Mouse (Mus musculus): ENCODE results near the gene Lgr4.
"Not testable (repeated sequence)": the region's sequence is repeated elsewhere in the genome, so short reads cannot be mapped to it uniquely, and the experiment has no call there.

The Lgr4 gene

GRCm38 (mm10) chr2:109917496-109918413 is at the start of gene Lgr4:
Lgr4 (plus strand) TSS chr2:109917647.
- DNase-seq (ENCODE audit: low spot score in 2 of 2), result peak; percentile 87 to 91

GRCm38 (mm10) chr2:109879429-109879828 is 38.0 kb upstream of the Lgr4 start:
- DNase-seq (ENCODE audit: low spot score in 2 of 2), result not testable (repeated sequence)

- DNase-seq (ENCODE audit: low spot score in 2 of 2), result no peak
These were observed 36.3 kb upstream of the Lgr4 start for GRCm38 (mm10) chr2:109881111-109881510.

- no peak for DNase-seq (ENCODE audit: low spot score in 2 of 2)
These were observed 35.8 kb upstream of the Lgr4 start for GRCm38 (mm10) chr2:109881625-109882024.

GRCm38 (mm10) chr2:109884106-109884505 is 33.3 kb upstream of the Lgr4 start:
- no peak for DNase-seq (ENCODE audit: low spot score in 2 of 2)

- no peak for DNase-seq (ENCODE audit: low spot score in 2 of 2)
These were observed 32.9 kb upstream of the Lgr4 start for GRCm38 (mm10) chr2:109884507-109884906.

- no peak for DNase-seq (ENCODE audit: low spot score in 2 of 2)
These were observed 27.4 kb upstream of the Lgr4 start for GRCm38 (mm10) chr2:109890068-109890467.

GRCm38 (mm10) chr2:109890597-109890996 is 26.9 kb upstream of the Lgr4 start, which contains the start of gene Lin7c:
Lin7c (plus strand) TSS chr2:109890853.
- peak; percentile 80 to 88 for DNase-seq (ENCODE audit: low spot score in 2 of 2)

- no peak for DNase-seq (ENCODE audit: low spot score in 2 of 2)
These were observed 26.4 kb upstream of the Lgr4 start for GRCm38 (mm10) chr2:109891031-109891430.

GRCm38 (mm10) chr2:109891471-109891870 is 26.0 kb upstream of the Lgr4 start:
- DNase-seq (ENCODE audit: low spot score in 2 of 2), result no peak

- no peak for DNase-seq (ENCODE audit: low spot score in 2 of 2)
These were observed 21.1 kb upstream of the Lgr4 start for GRCm38 (mm10) chr2:109896311-109896710.

GRCm38 (mm10) chr2:109902869-109903268 is 14.6 kb upstream of the Lgr4 start:
- no peak for DNase-seq (ENCODE audit: low spot score in 2 of 2)

- peak; percentile 81 to 92 for DNase-seq (ENCODE audit: low spot score in 2 of 2)
These were observed 13.2 kb upstream of the Lgr4 start for GRCm38 (mm10) chr2:109904171-109904821.

GRCm38 (mm10) chr2:109909122-109909521 is 8.3 kb upstream of the Lgr4 start:
- no peak for DNase-seq (ENCODE audit: low spot score in 2 of 2)

- DNase-seq (ENCODE audit: low spot score in 2 of 2), result no peak
These were observed 5.2 kb upstream of the Lgr4 start for GRCm38 (mm10) chr2:109912216-109912615.

GRCm38 (mm10) chr2:109912766-109913165 is 4.7 kb upstream of the Lgr4 start:
- DNase-seq (ENCODE audit: low spot score in 2 of 2), result no peak

GRCm38 (mm10) chr2:109913241-109913640 is 4.2 kb upstream of the Lgr4 start:
- no peak for DNase-seq (ENCODE audit: low spot score in 2 of 2)

GRCm38 (mm10) chr2:109914601-109915000 is 2.8 kb upstream of the Lgr4 start:
- no peak for DNase-seq (ENCODE audit: low spot score in 2 of 2)

GRCm38 (mm10) chr2:109916782-109917495 is 508 bp upstream of the Lgr4 start:
- no peak for DNase-seq (ENCODE audit: low spot score in 2 of 2)

GRCm38 (mm10) chr2:109918592-109919262 is 1.3 kb downstream of the Lgr4 start:
- DNase-seq (ENCODE audit: low spot score in 2 of 2), result no peak

- DNase-seq (ENCODE audit: low spot score in 2 of 2), result no peak
These were observed 3.0 kb downstream of the Lgr4 start for GRCm38 (mm10) chr2:109920471-109920870.
